Mouse (Mus musculus) stomach, postnatal 0 days (tissue): Measurements from ENCODE around the gene Hnrnpa2b1. TPM values are rescaled to one million over a fixed set of nuclear protein-coding genes. Genes with fewer than 3 reads are reported as not detected.

ENCODE experiments used
- ATAC-seq: fragments of 200-750 bp; cut with Nextera tagmentation; 2 replicates; pipeline ENCODE4 v1.8.0; 2017; ENCODE audit not compliant: low FRiP score, low TSS enrichment
- DNase-seq: peaks from one replicate; pipeline ENCODE4 v3.0.0-alpha.2; 2016; ENCODE audit warnings: low spot score
- H3K27ac ChIP-seq: fragments of 300-500 bp; sonication (generic); replicated peaks from 2 replicates; pipeline ENCODE4 v1.5.1; 2014; ENCODE audit warnings: mild to moderate bottlenecking, control low read depth
- H3K27me3 ChIP-seq: fragments of 300-500 bp; sonication (generic); 2 replicates; pipeline ENCODE4 v1.6.1; 2014; ENCODE audit warnings: low read length; ENCODE audit not compliant: control insufficient read depth, insufficient read depth
- H3K36me3 ChIP-seq: fragments of 300-500 bp; sonication (generic); 2 replicates; pipeline ENCODE4 v1.6.1; 2014; ENCODE audit warnings: low read length, mixed read lengths; ENCODE audit not compliant: control insufficient read depth, insufficient read depth
- H3K4me1 ChIP-seq: fragments of 300-500 bp; sonication (generic); replicated peaks from 2 replicates; pipeline ENCODE4 v1.6.1; 2014; ENCODE audit warnings: antibody characterized with exemption; ENCODE audit not compliant: control insufficient read depth, insufficient read depth
- H3K4me2 ChIP-seq: fragments of 300-500 bp; sonication (generic); replicated peaks from 2 replicates; pipeline ENCODE4 v1.6.1; 2014; ENCODE audit warnings: low read depth, mild to moderate bottlenecking, control low read depth, moderate library complexity
- H3K4me3 ChIP-seq: fragments of 300-500 bp; sonication (generic); 2 replicates; pipeline ENCODE4 v1.5.1; 2014; ENCODE audit warnings: low read depth, low read length, control low read depth
- H3K9ac ChIP-seq: fragments of 300-500 bp; sonication (generic); 2 replicates; pipeline ENCODE4 v1.6.1; 2014; ENCODE audit warnings: mild to moderate bottlenecking, low read length, control low read depth, mixed read lengths
- H3K9me3 ChIP-seq: fragments of 300-500 bp; sonication (generic); 2 replicates; pipeline ENCODE4 v1.6.1; 2016; ENCODE audit warnings: low read length; ENCODE audit not compliant: control insufficient read depth
- CTCF ChIP-seq: IDR thresholded peaks from 2 replicates; pipeline ENCODE4 v1.5.1; 2016; ENCODE audit warnings: antibody characterized with exemption, low read depth, mild to moderate bottlenecking, moderate library complexity
- EP300 ChIP-seq: optimal IDR thresholded peaks from 2 replicates; pipeline ENCODE3; 2016; ENCODE audit warnings: antibody characterized with exemption
- WGBS: fragments of 180-500 bp; shearing (Covaris S2); extraction: QIAGEN DNeasy Blood & Tissue Kit; methylation state at CpG from one replicate; pipeline ENCODE4 v1.1.7; 2014; 5-methylcytosine and 5-hydroxymethylcytosine counted together
- polyA plus RNA-seq: library from polyadenylated mRNA; unstranded; fragments of >200 nt; fragmentation: Nextera tagmentation; extraction: Ambion mirVana; gene quantifications from 2 replicates; pipeline ENCODE4 v1.2.1, GENCODE M21; 2015

The Hnrnpa2b1 gene
- polyA plus RNA-seq, 1 experiment from 2014 or later = 543 TPM

DNA sequence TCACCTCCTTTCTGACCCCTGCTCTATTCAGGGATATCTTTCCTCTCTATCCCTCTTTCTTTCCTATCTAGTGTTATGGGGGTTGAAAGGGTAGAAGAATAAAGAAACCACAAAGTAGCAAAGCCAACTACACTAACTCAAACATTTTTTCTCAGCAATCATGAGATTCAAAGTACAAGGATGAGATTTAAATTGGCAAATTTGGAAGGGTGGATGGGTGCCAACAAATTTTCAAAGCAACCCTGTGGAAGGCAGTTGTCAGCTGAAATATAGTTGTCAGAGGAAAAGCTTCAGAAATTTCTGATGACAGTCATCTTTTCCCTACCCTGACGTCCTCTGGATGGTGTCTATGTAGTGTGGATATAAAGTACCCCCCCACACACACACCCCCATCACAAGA is 53.3 kb downstream of the Hnrnpa2b1 start:
- TF ChIP-seq CTCF (no peak), EP300 (no peak)
- ATAC-seq = no peak
- no peaks in the 10 kb centered on the region for H3K9me3 ChIP-seq
- no peaks in the 10 kb centered on the region for H3K27me3 ChIP-seq
- no peaks in the 10 kb centered on the region for H3K36me3 ChIP-seq
- no peak overlapping the region for H3K27ac ChIP-seq
- DNase-seq = no peak
- no peaks in the 10 kb centered on the region for H3K4me1 ChIP-seq
- H3K4me2 ChIP-seq = no peak overlapping the region
- WGBS = 55% methylated on average over 1 of the region's 1 CpGs
- no peak overlapping the region for H3K9ac ChIP-seq
- no peak overlapping the region for H3K4me3 ChIP-seq

Other genes with a start within 250 kb of the Hnrnpa2b1 start
- gene Nfe2l3, start 37.2 kb downstream of the Hnrnpa2b1 start, polyA plus RNA-seq = 19.6 and 20.9 TPM in 2 replicates
- 209 and 224 TPM in 2 replicates for gene Cbx3, start 466 bp upstream of the Hnrnpa2b1 start, polyA plus RNA-seq
- gene Snx10, start 54.0 kb upstream of the Hnrnpa2b1 start, polyA plus RNA-seq = 16.9 and 17.4 TPM in 2 replicates